Mouse (Mus musculus) liver, postnatal 0 days (tissue): Measurements from ENCODE around the gene Eef1a2.

Experiments used
- CTCF ChIP-seq: sonication (generic); IDR thresholded peaks from 2 replicates; pipeline ENCODE4 v1.5.1; 2016; ENCODE audit warnings: antibody characterized with exemption, low read depth
- EP300 ChIP-seq: IDR thresholded peaks from 2 replicates; pipeline ENCODE4 v1.6.1; 2016; ENCODE audit warnings: antibody characterized with exemption, low read depth, mild to moderate bottlenecking

DNA sequence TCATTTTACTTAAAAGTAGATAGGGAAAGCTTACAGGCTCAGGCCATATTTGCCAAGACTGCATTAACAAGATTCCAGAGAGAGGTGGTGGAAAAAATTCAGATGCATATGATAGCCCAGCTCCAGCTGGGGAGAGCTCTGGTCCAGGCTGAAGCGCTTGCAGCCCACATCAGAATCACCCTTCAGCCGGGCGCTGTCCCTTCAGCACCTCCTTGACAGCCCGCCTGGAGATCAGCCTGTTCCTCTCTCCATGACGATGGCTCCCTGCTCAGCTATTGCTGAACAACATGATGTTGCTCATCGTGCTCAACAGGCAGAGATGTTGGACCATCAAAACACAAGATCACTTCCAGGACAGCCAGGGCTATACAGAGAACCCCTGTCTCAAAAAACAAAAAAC lies 19.9 kb downstream of the Eef1a2 start:
- TF ChIP-seq CTCF (no peak), EP300 (no peak)
